Mouse (Mus musculus) liver, adult (tissue): ENCODE measurements at regions not wholly inside any gene's neighbourhood (a gene's known extent, or its start where the extent isn't known, plus 50 kb on each side); places are given as distances from the start of the nearest gene placed in this dataset.
A peak's percentile ranks its signal among the peaks of the same experiment; 100 is the strongest.

ENCODE experiments used
- GATA4 ChIP-seq: IDR thresholded peaks from 2 replicates; pipeline ENCODE4 v1.6.1; 2014; ENCODE audit warnings: mild to moderate bottlenecking, low read length; ENCODE audit not compliant: insufficient replicate concordance

- no peak for TF ChIP-seq GATA4
These were observed 184.0 kb downstream of the Frk start for GRCm38 (mm10) chr10:34667203-34667602.

GRCm38 (mm10) chr10:34667735-34668439 lies 184.7 kb downstream of the Frk start:
- TF ChIP-seq GATA4 = no peak

GRCm38 (mm10) chr10:34671791-34672190 lies 188.6 kb downstream of the Frk start:
- TF ChIP-seq GATA4 = no peak

DNA sequence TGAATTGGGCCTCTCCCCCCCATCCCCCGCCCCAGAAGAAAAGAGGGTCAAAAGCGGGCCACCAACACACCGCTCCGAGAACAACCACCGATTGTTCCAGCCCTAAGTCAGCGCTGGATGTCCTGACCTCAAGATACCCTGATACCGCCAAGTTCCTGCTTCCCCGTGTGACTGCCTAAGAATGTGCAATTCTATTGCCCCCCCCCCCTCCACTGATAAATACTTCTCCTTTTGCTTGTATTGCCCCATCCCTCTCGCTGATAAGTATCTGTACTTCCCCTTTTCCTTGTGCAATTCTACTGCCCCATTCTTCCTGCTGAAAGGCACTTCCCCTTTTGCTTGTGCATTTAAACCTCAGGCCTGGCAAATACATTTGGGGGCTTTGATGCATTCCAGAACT lies 216.2 kb downstream of the Frk start:
- 0 out of 2 replicates have a peak, but pooled peaks have one; percentile 41 for TF ChIP-seq GATA4

DNA sequence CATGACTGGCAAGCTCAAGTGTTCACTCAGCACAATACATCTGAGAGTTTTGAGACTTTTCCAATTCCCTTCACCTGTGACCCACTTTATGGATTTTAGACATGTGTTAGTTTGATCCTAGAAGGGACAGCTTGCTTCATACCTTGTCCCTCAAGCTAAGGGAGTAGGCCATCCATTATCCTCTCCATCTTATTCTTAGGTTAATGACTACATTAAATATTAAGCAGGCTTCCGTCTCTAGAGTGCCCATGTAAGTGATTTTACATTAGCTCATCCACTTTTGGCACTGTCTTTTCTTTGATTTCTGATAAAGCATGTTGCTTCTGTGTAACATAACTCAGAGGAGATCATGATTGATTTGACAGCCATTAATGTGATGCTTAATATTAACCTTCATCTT lies 218.8 kb downstream of the Frk start:
- TF ChIP-seq GATA4 = no peak

GRCm38 (mm10) chr10:34705416-34705815 lies 222.2 kb downstream of the Frk start:
- no peak for TF ChIP-seq GATA4

DNA sequence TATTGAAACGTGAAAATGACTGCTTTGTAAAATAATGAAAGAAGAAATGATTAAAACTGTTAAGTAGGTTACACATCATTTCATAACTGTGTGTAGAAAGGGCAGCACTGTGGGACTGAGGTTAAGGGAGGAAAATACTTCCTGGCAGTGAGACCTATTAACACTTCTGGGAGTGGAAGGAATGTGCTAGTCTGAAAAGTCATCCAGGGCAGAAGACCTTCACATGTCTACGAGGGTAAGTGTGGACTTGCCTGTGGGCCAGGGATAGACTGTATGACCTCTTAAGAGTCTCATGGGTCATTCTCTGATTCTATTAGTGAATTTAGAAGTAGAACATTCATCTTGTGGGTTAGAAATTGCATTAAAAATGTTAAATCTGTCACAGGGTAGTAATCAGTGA lies 248.1 kb downstream of the Frk start:
- TF ChIP-seq GATA4 = no peak

- no peak for TF ChIP-seq GATA4
These were observed 279.2 kb downstream of the Frk start for GRCm38 (mm10) chr10:34762426-34762825.

- TF ChIP-seq GATA4 = no peak
These were observed 308.9 kb downstream of the Frk start for GRCm38 (mm10) chr10:34792099-34792498.

GRCm38 (mm10) chr10:34811131-34811530 lies 327.9 kb downstream of the Frk start:
- TF ChIP-seq GATA4 = no peak

DNA sequence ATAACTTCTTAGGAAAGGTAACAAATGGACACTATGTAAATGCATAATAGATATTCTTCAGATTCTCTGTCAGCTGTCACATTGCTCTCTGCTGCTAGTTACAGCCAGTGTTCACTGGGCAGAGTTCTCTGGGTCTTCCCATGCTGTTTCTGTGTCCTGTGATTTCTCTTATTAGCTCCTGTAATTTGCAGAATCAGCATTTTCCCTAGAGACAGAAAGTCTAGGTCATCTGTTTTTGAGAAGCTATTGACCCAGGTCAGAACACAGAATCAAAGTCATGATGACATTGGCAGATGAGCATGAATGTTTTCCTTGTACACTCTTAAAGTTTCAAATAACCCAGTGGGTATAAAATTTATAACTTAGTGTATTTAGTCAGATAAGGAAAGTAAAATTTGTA lies 340.9 kb downstream of the Frk start:
- TF ChIP-seq GATA4 = no peak

DNA sequence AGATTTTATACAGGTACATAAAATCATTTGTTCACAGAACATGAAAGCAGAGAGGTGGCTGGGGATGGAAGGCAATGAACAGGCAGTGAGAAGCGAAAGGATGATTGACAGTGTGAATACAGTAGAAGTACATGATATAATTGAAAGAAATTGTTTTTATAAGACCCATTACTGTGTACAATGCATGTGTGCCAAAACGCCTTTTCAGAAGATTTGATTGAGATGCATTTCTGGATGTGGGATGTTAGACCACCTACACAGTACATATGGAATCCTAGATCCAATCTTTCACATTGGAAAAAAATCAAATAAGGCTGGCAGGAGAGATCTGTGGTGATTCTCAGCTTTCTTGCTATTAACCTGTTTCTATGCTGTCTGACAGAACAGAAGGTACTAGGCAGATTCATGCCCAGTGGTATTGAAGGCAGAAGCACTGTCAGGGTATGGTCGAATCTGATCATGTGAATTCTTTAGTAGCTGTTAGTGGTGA lies 358.9 kb downstream of the Frk start:
- TF ChIP-seq GATA4 = no peak

DNA sequence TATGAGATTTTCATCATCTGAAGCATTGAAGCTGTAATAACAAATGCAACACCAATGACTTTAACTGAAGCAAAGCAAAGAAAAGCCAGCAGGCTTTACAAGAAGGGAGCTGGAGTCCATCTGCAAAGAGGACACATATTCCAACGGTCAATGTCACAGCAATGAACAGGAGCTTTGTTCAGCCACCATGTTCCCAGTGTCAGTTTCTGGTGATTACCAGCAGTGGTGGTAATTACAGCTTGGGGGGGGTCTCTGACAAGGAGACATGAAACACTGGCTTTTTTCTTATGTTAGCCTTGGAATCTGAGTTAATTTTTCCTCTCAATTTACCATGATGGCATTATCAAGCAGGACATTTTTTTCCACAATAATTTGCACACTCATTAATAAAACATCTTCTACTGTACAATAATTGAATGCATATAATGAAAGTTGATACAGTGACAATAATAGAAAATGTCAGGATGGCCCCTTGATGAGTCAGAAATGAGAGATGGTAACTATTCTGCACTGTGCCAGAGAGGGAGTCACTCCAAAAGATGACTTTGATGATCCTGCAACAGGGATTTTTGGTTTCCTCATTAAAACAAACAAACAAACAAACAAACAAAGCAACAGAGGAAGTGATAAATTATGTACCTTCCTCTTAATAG lies 373.4 kb downstream of the Frk start:
- no peak for TF ChIP-seq GATA4

DNA sequence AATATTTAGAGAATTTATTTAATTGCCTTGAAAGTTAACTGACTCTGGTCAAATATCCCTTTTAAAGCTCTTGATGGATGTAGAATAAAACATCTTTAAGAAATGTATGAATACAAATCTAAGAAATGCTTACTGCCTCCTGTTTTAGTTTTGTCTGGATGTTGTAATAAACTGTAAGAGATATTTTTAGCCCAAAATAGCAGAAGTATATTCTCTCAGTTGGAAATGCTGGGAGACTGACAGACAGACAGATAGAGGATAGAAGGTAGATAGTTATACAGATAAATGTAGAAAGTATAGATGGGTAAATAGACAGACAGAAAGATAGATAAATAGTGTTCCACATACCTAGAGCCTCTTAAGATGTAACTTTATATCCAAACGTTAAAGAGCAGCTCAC lies 379.5 kb downstream of the Frk start:
- no peak for TF ChIP-seq GATA4

GRCm38 (mm10) chr10:34871888-34872287 lies 388.7 kb downstream of the Frk start:
- no peak for TF ChIP-seq GATA4

GRCm38 (mm10) chr10:34878511-34878910 lies 395.3 kb downstream of the Frk start:
- no peak for TF ChIP-seq GATA4

DNA sequence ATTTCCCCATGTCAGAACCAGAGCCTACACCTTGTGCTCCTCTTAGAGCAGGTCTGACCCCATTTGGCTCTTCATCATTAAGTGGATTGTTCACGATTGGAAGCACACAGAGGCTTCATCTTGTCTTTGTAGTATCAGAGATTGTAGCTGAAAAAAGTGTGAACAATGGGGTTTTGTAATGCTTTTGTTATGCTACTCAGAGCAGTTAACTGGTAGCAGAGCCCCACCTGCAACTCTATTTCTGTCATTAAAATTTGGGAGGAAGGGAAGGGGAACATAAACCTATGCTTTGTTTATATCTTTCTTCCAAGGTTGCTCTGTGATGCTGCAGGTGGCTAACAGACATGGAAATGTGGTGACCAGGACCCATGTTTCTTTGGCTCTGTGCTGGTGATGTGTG lies 404.4 kb downstream of the Frk start:
- no peak for TF ChIP-seq GATA4
